Mouse (Mus musculus) heart, embryonic 15.5 days (tissue): Measurements from ENCODE around the gene Cdc42ep4. TPM values are rescaled to one million over a fixed set of nuclear protein-coding genes. Genes with fewer than 3 reads are reported as not detected.

ENCODE experiments used
- ATAC-seq: fragments of 200-750 bp; cut with Nextera tagmentation; replicated peaks from 2 replicates; pipeline ENCODE4 v1.8.0; 2017; ENCODE audit warnings: low read depth, moderate TSS enrichment; ENCODE audit not compliant: insufficient number of reproducible peaks, insufficient read depth, low FRiP score
- H3K27ac ChIP-seq: fragments of 300-500 bp; sonication (generic); 2 replicates; pipeline ENCODE4 v1.5.1; 2015; ENCODE audit warnings: mild to moderate bottlenecking, inconsistent platforms
- H3K27me3 ChIP-seq: fragments of 300-500 bp; sonication (generic); 2 replicates; pipeline ENCODE4 v1.6.1; 2015; ENCODE audit warnings: inconsistent platforms
- H3K36me3 ChIP-seq: fragments of 300-500 bp; sonication (generic); 2 replicates; pipeline ENCODE4 v1.6.1; 2015; ENCODE audit warnings: mild to moderate bottlenecking, inconsistent platforms
- H3K4me1 ChIP-seq: fragments of 300-500 bp; sonication (generic); replicated peaks from 2 replicates; pipeline ENCODE4 v1.6.1; 2015; ENCODE audit warnings: inconsistent platforms
- H3K4me2 ChIP-seq: fragments of 300-500 bp; sonication (generic); 2 replicates; pipeline ENCODE4 v1.6.1; 2015; ENCODE audit warnings: inconsistent platforms, mild to moderate bottlenecking, moderate library complexity
- H3K4me3 ChIP-seq: fragments of 300-500 bp; sonication (generic); 2 replicates; pipeline ENCODE4 v1.5.1; 2015; ENCODE audit warnings: mild to moderate bottlenecking, inconsistent platforms
- H3K9ac ChIP-seq: fragments of 300-500 bp; sonication (generic); 2 replicates; pipeline ENCODE4 v1.6.1; 2015; ENCODE audit warnings: mild to moderate bottlenecking, inconsistent platforms
- H3K9me3 ChIP-seq: fragments of 300-500 bp; sonication (generic); replicated peaks from 2 replicates; pipeline ENCODE4 v1.6.1; 2016; ENCODE audit warnings: inconsistent platforms
- WGBS: fragments of 180-500 bp; shearing (Covaris S2); methylation state at CpG from one replicate; pipeline ENCODE4 v1.1.7; 2015; ENCODE audit warnings: mixed read lengths; 5-methylcytosine and 5-hydroxymethylcytosine counted together
- polyA plus RNA-seq: library from polyadenylated mRNA; unstranded; fragments of >200 nt; fragmentation: Nextera tagmentation; extraction: Ambion mirVana; gene quantifications from 2 replicates; pipeline ENCODE4 v1.2.1, GENCODE M21; 2015

Gene Cdc42ep4
- polyA plus RNA-seq, 1 experiment from 2014 or later: 21.2 TPM

DNA sequence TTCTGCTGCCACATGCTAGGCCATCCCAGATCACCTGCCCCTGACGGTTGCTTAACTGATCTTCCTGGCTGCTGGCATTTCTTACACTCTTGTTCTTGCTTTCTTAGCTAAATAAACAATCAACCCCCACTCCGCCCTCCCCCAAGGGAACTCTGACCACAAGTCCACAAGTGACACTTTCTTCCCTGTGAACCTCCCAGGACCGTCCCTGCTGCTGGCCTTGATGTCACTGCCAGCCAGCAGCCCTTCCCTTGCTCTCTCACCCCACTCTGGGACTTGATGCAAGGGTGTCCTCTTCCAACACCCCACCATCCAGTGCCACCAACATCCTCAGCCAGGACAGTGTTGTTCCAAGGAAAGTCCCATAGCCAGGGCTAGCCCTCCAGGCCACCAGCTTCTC lies 20.8 kb downstream of the Cdc42ep4 start:
- H3K27ac ChIP-seq: no peak overlapping the region
- no peak overlapping the region for H3K4me3 ChIP-seq
- 75% methylated on average over 3 of the region's 3 CpGs for WGBS
- H3K36me3 ChIP-seq: peaks cover 24% of the 10 kb centered on the region; the same call in 1 of the 2 replicates
- no peaks in the 10 kb centered on the region for H3K27me3 ChIP-seq
- no peaks in the 10 kb centered on the region for H3K9me3 ChIP-seq
- peaks cover 46% of the 10 kb centered on the region for H3K4me1 ChIP-seq
- no peak overlapping the region for H3K9ac ChIP-seq
- H3K4me2 ChIP-seq: no peak overlapping the region
- no peak for ATAC-seq

DNA sequence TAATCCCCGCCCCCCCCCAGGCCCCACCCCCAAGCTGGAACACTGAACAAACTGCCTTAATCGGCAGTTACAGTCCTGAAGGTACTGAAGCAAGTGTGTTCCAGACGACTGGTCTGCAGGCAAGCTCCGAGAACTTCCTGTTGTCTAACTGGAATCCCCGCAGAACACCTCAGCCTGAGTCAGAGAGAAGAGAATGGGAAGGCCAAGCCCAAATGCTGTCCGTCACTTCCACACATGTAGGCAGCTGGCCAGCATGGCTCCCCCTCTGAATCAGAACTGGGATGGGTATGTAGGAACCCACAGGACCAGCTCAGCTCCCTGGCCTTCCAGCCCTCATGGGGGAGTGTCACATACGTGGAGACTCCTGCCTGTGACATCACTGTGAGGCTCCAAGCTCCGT lies 21.8 kb downstream of the Cdc42ep4 start:
- ATAC-seq: no peak
- H3K4me3 ChIP-seq: no peak overlapping the region
- H3K4me2 ChIP-seq: no peak overlapping the region
- H3K4me1 ChIP-seq: peaks cover 45% of the 10 kb centered on the region
- H3K27me3 ChIP-seq: no peaks in the 10 kb centered on the region
- H3K9me3 ChIP-seq: no peaks in the 10 kb centered on the region
- H3K9ac ChIP-seq: no peak overlapping the region
- peaks cover 24% of the 10 kb centered on the region; the same call in 1 of the 2 replicates for H3K36me3 ChIP-seq
- H3K27ac ChIP-seq: no peak overlapping the region
- 50% methylated on average over 8 of the region's 8 CpGs for WGBS

DNA sequence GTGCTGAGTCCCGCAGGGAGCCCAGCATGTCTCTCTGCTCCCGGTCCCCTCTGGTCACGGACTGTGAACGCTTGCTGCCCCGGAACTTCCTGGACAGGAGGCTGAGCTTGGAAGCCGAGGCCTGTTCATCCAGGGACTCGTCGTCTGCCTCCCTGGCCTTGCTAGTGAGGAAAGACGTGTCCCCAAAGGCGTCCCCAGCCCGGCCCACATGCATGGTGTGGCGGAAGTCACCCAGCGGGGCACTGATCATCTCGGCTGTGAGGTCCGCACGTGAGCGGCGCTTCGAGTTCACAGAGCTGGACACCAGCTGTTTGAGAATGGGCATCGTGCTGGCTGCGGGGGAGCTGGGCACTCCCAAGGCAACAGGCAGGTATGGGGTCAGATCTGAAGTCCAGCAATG lies 22.4 kb downstream of the Cdc42ep4 start:
- H3K27ac ChIP-seq: no peak overlapping the region
- peaks cover 39% of the 10 kb centered on the region for H3K4me1 ChIP-seq
- H3K9ac ChIP-seq: no peak overlapping the region
- WGBS: 85% methylated on average over 21 of the region's 21 CpGs
- H3K9me3 ChIP-seq: no peaks in the 10 kb centered on the region
- ATAC-seq: no peak
- no peak overlapping the region for H3K4me2 ChIP-seq
- no peak overlapping the region for H3K4me3 ChIP-seq
- peaks cover 24% of the 10 kb centered on the region; the same call in 1 of the 2 replicates for H3K36me3 ChIP-seq
- no peaks in the 10 kb centered on the region for H3K27me3 ChIP-seq

DNA sequence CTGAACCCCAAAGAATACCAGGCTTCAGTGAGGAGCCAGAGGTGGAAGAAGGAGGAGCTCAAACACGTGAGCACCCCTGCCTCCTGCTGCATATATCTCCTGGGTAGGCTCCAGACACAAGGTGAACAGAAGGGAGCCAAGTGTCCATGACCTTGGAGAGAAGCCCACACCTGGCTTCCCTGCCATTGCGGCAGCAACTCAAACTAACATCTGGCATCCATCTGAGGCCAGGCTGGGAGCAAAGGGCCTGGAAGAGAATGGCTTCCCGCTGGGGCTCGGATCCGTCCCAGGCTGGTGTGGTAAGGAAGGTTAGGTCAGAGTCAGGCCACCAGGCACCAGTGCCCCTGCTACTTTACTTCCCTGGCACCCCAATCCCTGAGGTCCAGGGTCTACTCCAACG lies 23.7 kb downstream of the Cdc42ep4 start:
- no peak for ATAC-seq
- H3K4me2 ChIP-seq: no peak overlapping the region
- 77% methylated on average over 6 of the region's 6 CpGs for WGBS
- H3K4me3 ChIP-seq: no peak overlapping the region
- H3K4me1 ChIP-seq: peaks cover 26% of the 10 kb centered on the region
- H3K36me3 ChIP-seq: peaks cover 24% of the 10 kb centered on the region; the same call in 1 of the 2 replicates
- no peak overlapping the region for H3K9ac ChIP-seq
- no peaks in the 10 kb centered on the region for H3K27me3 ChIP-seq
- peak overlapping the region; percentile 33; the same call in 1 of the 2 replicates for H3K27ac ChIP-seq
- no peaks in the 10 kb centered on the region for H3K9me3 ChIP-seq

DNA sequence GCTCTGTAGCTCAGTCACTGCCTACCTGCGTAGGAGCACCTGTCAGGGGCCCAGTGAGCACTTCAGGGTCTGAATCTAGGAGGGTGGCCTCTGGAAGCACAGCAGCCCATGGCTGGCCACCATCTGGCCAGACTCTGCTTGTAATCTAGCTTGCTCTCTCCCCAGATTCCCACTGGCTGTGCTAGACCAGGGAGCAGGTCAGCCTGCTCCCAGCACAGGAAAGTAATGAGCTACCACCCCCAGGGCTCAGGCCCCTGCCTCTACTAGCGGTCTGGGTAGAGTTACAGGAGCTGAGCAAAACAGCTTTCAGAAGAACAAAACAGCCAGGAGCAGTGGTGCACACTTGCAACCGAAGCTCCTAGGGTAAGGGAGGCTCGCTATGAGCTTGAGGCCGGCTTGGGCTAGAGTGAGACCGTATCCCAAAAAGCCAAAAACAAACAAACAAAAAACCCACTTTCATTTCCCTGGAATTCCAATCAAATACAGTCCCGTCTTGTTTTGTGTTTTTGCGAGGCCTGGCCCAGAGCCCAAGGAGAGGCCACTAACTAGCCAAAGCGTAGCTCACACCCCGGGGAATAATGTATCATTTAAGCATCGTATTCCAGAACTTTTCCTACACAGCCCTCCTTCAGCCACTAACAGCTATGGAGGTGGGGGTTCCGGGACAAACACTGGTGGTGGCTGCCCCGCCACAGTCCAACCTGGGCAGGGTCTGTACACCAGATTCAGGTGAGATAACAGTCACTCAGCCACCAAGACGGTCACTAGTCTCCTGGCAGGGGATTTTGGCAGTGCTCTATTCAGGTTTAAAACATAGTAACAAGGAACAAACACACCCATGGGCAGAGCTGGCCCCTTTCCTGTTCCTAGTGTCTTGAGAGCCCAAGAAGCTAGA lies 24.4 kb downstream of the Cdc42ep4 start:
- no peaks in the 10 kb centered on the region for H3K9me3 ChIP-seq

DNA sequence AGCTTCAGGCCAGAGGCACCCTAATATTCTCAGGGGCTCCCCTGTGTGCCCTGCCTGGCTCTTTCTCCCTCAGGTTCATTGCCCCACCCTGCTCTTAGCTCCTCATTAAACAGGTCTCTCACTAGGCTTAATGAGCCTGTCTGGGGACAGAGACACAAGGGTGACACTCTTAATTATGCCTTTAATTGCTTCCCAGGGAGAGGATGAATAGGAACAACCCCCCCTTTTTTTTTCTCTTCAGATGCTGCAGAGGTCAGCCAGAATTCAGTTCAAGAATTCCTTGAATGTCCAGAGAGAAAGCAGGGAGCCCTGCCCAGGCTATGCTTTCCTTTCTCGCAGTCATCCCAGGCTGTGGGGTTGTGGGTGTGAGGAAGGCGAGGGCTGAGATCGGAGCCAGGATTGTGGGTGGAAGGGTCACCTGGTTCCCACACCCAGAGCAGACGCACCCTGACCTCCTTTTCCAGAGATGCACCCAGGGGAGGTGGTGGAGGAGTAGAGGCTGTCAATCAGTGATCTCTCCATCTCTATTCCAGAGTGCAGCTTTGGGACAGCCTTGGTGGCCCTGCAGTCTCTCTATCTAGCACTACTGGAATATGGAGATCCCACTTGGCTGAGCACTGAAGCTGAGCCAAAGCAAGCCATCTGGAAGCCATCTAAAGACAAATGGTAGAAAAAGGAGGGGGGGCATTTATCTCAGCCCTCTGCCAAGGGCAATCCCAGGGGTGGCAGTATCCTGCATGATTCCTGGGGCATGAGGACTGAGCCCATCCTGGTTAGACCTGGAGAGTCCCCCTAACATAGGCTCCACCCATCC lies 26.2 kb downstream of the Cdc42ep4 start:
- no peak; the same call in 1 of the 2 replicates for ATAC-seq

More for the DNA sequence above, 24.4 kb downstream of the Cdc42ep4 start:
- Histone ChIP-seq H3K36me3 (peaks cover 24% of the 10 kb centered on the region; the same call in 1 of the 2 replicates), H3K9ac (no peak overlapping the region), H3K27ac (peak overlapping the region; percentile 33; the same call in 1 of the 2 replicates), H3K27me3 (no peaks in the 10 kb centered on the region), H3K4me1 (peaks cover 29% of the 10 kb centered on the region), H3K4me2 (no peak overlapping the region), H3K4me3 (no peak overlapping the region)
- 78% methylated on average over 14 of the region's 14 CpGs for WGBS
- ATAC-seq: no peak

DNA sequence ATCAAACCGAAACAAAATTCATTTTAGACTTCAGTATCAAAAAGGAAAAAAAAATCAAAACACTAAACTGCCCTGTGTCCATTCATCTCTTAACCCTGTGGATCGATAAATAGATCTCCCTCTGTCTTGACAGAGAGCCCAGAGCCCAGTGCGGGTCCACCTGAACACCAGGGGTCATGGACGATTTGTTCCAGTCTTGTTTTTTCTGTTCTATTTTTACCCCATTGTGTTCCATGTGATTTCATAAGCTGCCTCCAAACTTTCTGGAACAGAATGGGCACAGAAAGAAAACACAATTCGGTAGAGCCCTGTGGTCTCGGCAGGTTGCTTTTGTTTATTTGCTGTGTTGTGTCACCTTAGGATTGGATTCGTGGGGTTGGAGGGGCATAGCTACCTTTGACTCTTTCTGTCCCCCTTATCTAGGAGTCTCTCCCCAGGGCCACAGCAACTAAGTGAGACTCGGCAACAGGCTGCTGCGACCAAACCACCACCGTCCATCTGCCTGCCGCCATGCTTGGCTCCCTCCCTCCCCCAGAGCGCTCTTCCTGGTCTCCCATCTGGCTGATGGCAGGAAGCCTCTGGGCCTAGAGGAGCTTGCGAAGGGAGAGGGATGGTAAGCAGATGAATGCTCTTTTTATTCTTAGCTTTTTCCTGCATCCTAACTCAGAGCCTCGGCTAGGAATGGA lies 29.1 kb downstream of the Cdc42ep4 start:
- Histone ChIP-seq H3K4me3 (no peak overlapping the region), H3K9me3 (no peaks in the 10 kb centered on the region), H3K9ac (peak overlapping the region; percentile 29; the same call in 1 of the 2 replicates), H3K4me2 (0 out of 2 replicates have a peak overlapping the region, but pooled peaks have one; percentile 9), H3K4me1 (peaks cover 17% of the 10 kb centered on the region), H3K36me3 (peaks cover 10% of the 10 kb centered on the region; the same call in 1 of the 2 replicates), H3K27ac (no peak overlapping the region), H3K27me3 (no peaks in the 10 kb centered on the region)
- ATAC-seq: no peak
- WGBS: 47% methylated on average over 14 of the region's 14 CpGs

More for the DNA sequence above, 26.2 kb downstream of the Cdc42ep4 start:
- Histone ChIP-seq H3K36me3 (peaks cover 24% of the 10 kb centered on the region; the same call in 1 of the 2 replicates), H3K4me3 (no peak overlapping the region), H3K27me3 (no peaks in the 10 kb centered on the region), H3K27ac (peak overlapping the region; percentile 13; the same call in 1 of the 2 replicates), H3K4me1 (peaks cover 27% of the 10 kb centered on the region), H3K9me3 (no peaks in the 10 kb centered on the region), H3K4me2 (no peak overlapping the region), H3K9ac (no peak overlapping the region)
- WGBS: 81% methylated on average over 4 of the region's 4 CpGs

DNA sequence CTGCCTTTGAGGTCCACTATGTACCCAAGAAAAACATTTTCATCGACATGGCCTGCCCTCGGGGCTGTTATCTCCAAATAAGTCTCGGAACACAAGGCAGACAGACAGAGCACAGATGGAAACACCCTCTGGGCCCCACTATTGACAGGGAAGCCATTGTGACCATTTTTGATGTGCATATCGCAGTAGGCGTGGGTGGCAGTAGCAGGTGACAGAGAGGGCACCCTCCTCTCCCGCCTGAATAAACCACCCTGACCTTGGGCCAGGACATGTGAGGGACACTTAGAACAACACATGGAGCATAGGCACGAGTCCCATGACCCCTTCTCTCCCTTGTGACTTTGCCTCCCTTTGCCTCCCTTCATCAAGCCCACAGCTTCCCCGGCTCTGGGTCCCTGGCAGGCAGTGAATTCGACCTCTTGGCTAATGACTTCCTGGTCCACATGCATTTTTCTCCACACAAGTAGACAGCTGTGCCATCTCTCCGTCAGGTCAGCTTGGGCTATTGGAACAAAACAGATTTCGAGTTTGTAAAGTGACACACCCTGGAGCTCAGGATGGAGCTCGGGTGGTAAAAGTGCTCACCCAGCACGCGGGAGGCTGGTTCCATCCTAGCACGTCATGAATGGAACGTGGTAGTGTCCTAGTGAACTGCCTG lies 33.8 kb downstream of the Cdc42ep4 start:
- ATAC-seq: no peak

DNA sequence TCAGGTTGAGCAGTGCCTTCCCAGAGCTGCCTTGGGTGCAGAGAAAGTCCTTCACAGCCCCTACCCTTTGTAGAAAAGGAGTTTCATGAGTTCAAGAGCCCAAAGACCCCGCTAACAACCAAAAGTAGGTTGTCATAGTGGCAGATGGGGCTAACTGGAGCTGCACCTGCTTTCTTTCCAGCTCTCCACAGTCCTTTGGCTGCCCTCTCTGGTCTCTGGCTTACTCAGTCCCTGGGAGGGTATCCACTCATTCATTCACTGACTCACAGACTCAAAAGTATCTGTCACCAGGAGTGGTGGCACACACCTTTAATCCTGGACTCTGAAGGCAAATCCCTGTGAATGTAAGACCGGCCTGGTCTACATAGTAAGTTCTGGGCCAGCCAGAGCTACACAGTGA lies 35.5 kb downstream of the Cdc42ep4 start:
- Histone ChIP-seq H3K4me1 (no peaks in the 10 kb centered on the region), H3K9me3 (no peaks in the 10 kb centered on the region), H3K4me2 (no peak overlapping the region), H3K27me3 (no peaks in the 10 kb centered on the region), H3K36me3 (no peaks in the 10 kb centered on the region), H3K4me3 (no peak overlapping the region), H3K9ac (no peak overlapping the region), H3K27ac (no peak overlapping the region)
- 91% methylated on average over 2 of the region's 2 CpGs for WGBS
- ATAC-seq: no peak

More for the DNA sequence above, 33.8 kb downstream of the Cdc42ep4 start:
- 59% methylated on average over 16 of the region's 16 CpGs for WGBS
- H3K4me2 ChIP-seq: no peak overlapping the region
- H3K27me3 ChIP-seq: no peaks in the 10 kb centered on the region
- H3K36me3 ChIP-seq: no peaks in the 10 kb centered on the region
- H3K9ac ChIP-seq: no peak overlapping the region
- H3K4me3 ChIP-seq: no peak overlapping the region
- H3K27ac ChIP-seq: no peak overlapping the region
- H3K4me1 ChIP-seq: peaks cover 6% of the 10 kb centered on the region
- H3K9me3 ChIP-seq: no peaks in the 10 kb centered on the region

DNA sequence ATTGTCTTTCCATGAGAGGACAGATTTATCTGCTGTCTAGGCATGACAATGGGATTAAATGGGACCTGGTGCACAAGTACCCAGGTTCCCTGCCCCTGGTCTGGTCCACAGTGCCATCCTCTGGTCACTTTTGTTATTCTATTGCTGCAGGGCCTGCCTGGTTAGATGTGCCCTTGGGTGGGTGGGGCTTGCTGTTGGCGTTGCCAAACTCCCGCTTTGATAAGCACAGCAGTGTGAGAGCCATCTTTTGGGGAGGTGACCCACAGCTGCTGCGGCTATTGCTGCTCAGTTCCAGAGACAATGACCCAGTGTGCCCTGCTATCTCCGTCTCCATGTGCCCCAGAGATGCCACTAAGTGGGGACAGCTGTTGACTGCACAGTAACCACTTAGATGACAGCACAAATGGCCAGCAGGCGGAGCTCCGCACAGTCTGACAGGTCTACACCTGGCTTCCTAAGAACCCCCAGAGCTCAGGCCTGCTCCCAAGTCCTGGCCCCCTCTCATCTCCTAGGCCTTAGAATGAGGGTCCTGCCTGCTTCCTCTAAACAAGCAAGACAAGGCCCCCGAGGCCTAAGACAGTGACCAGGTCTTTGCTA lies 36.5 kb downstream of the Cdc42ep4 start:
- ATAC-seq: no peak

More for the DNA sequence above, 36.5 kb downstream of the Cdc42ep4 start:
- 47% methylated on average over 7 of the region's 7 CpGs for WGBS
- no peak overlapping the region for H3K4me2 ChIP-seq
- no peaks in the 10 kb centered on the region for H3K9me3 ChIP-seq
- no peaks in the 10 kb centered on the region for H3K27me3 ChIP-seq
- H3K9ac ChIP-seq: no peak overlapping the region
- peaks cover 7% of the 10 kb centered on the region for H3K4me1 ChIP-seq
- H3K36me3 ChIP-seq: no peaks in the 10 kb centered on the region
- H3K27ac ChIP-seq: no peak overlapping the region
- no peak overlapping the region for H3K4me3 ChIP-seq
